Mouse (Mus musculus): ENCODE measurements at regions not wholly inside any gene's neighbourhood (a gene's known extent, or its start where the extent isn't known, plus 50 kb on each side); places are given as distances from the start of the nearest gene placed in this dataset.

GRCm38 (mm10) chr7:36090291-36091123 lies 287.7 kb upstream of the Zfp507 start:
- TF ChIP-seq CTCF (IDR thresholded peaks at IDR 0.05; ENCODE audit: control insufficient read depth, insufficient read depth, insufficient replicate concordance, low read depth, low read length) (no peak), POLR2A (IDR thresholded peaks at IDR 0.05; ENCODE audit: control insufficient read depth, low read depth, low read length) (no peak)

All from testis, adult 2 months (tissue).